Mouse (Mus musculus): ENCODE measurements around the gene Phyh. TPM values are rescaled to one million over a fixed set of nuclear protein-coding genes. Genes with fewer than 3 reads are reported as not detected.
"Not testable (repeated sequence)": the region's sequence is repeated elsewhere in the genome, so short reads cannot be mapped to it uniquely, and the experiment has no call there.

Gene Phyh
- polyA plus RNA-seq, 1 experiment from 2014 or later = 38.2 TPM

DNA sequence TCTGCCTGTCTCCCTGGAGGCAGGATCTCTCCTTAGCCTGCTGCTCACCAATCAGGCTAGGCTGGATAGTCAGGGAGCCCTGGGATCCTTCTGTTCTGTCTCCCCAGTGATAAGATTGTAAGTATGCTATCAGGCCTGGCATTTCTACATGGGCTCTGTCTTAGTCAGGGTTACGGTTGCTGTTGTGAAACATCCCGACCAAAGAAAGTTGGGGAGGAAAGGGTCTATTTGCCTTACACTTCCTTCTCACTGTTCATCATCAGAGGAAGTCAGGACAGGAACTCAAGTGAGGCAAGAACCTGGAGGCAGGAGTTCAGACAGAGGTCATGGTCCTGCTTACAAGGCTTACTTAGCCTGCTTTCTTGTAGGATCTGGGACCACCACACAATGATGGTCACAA, 10.4 kb downstream of the Phyh start:
- no peak overlapping the region for H3K27ac ChIP-seq (replicated peaks; ENCODE audit: low read depth, low read length)
- no peak overlapping the region for H3K4me2 ChIP-seq (ENCODE audit: low read depth, low read length)
- no peak overlapping the region for H3K4me3 ChIP-seq (ENCODE audit: low read depth, low read length)
- 88% methylated on average over 2 of the region's 2 CpGs for WGBS
- ATAC-seq (ENCODE audit: low read depth) (no peak), DNase-seq (ENCODE audit: low spot score) (no peak)
- H3K4me1 ChIP-seq (ENCODE audit: control insufficient read depth, insufficient read depth, low read length) = no peaks in the 10 kb centered on the region
- no peak overlapping the region for H3K9ac ChIP-seq (ENCODE audit: low read depth, low read length)
- H3K9me3 ChIP-seq (ENCODE audit: control insufficient read depth, low read length) = no peaks in the 10 kb centered on the region
- no peaks in the 10 kb centered on the region for H3K27me3 ChIP-seq (replicated peaks; ENCODE audit: control insufficient read depth, insufficient read depth, low read length)
- peaks cover 24% of the 10 kb centered on the region for H3K36me3 ChIP-seq (ENCODE audit: control insufficient read depth, insufficient read depth, low read length)

DNA sequence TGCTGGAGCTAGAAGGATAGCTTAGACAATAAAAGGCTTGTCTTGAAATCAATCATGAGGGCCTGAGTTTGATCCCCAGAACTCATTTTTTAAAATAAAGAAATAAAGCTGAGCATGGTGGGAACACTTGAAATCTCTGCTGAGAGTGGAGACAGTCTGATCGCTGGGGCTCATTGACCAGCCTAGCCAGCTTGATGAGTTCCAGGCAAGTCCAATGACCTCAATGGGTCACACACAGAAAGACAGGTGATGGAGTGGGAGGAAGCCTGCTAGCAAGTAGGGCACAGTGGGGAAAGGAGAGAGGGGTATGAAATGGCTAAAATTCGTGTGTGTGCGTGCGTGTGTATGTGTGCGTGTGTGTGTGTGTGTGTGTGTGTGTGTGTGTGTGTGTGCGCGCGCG, 15.7 kb downstream of the Phyh start:
- Histone ChIP-seq H3K36me3 (ENCODE audit: control insufficient read depth, insufficient read depth, low read length) (peaks cover 26% of the 10 kb centered on the region), H3K27me3 (replicated peaks; ENCODE audit: control insufficient read depth, insufficient read depth, low read length) (no peaks in the 10 kb centered on the region), H3K4me3 (ENCODE audit: low read depth, low read length) (no peak overlapping the region), H3K9me3 (ENCODE audit: control insufficient read depth, low read length) (no peaks in the 10 kb centered on the region), H3K4me1 (ENCODE audit: control insufficient read depth, insufficient read depth, low read length) (no peaks in the 10 kb centered on the region), H3K27ac (replicated peaks; ENCODE audit: low read depth, low read length) (no peak overlapping the region), H3K4me2 (ENCODE audit: low read depth, low read length) (no peak overlapping the region), H3K9ac (ENCODE audit: low read depth, low read length) (no peak overlapping the region)
- WGBS = 87% methylated on average over 9 of the region's 9 CpGs
- DNase-seq (ENCODE audit: low spot score) (no peak), ATAC-seq (ENCODE audit: low read depth) (no peak)

DNA sequence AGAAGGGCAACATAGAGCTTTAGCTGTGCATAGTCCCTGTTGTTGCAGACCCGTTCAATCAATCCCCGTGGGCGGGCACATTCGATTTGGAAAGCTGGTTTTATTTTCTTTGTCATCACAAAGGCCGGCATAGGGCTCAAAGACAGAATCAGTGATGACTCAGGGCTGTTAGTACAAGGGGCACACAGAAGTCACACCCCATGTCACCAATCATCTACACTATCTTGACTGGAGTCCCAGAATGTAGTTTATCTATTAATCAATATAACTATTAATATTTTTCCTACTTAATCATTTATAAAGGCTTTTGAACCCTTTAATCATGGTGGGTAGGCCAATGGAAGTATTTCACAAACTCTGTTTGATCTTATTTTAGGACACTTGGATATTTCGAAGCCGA, 19.1 kb downstream of the Phyh start:
- H3K36me3 ChIP-seq (ENCODE audit: control insufficient read depth, insufficient read depth, low read length) = peaks cover 21% of the 10 kb centered on the region
- WGBS = 92% methylated on average over 7 of the region's 7 CpGs
- H3K4me3 ChIP-seq (ENCODE audit: low read depth, low read length) = no peak overlapping the region
- H3K27me3 ChIP-seq (replicated peaks; ENCODE audit: control insufficient read depth, insufficient read depth, low read length) = no peaks in the 10 kb centered on the region
- H3K4me2 ChIP-seq (ENCODE audit: low read depth, low read length) = no peak overlapping the region
- DNase-seq (ENCODE audit: low spot score) = no peak
- H3K4me1 ChIP-seq (ENCODE audit: control insufficient read depth, insufficient read depth, low read length) = no peaks in the 10 kb centered on the region
- no peak overlapping the region for H3K27ac ChIP-seq (replicated peaks; ENCODE audit: low read depth, low read length)
- H3K9ac ChIP-seq (ENCODE audit: low read depth, low read length) = no peak overlapping the region
- no peak for ATAC-seq (ENCODE audit: low read depth)
- no peaks in the 10 kb centered on the region for H3K9me3 ChIP-seq (ENCODE audit: control insufficient read depth, low read length)

DNA sequence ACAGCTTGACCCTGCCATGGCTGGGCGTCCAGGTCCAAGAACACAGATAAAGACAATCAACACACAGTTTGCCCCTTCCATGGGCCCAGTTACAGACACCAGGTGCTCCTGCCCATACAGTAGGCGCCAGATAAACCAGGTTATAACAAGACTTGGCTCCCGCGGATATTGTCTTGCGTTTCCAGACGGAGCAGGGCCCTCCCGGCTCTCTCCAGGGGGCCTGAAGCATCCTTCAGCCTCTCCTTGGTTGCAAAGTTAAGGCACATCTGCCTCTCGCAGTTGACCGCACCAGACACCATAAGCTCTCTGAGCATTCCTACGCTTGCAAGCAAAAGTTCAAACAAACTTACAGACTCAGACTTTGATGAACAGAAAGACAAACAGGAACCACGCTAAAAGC, 22.0 kb downstream of the Phyh start:
- Histone ChIP-seq H3K9ac (ENCODE audit: low read depth, low read length) (no peak overlapping the region), H3K4me2 (ENCODE audit: low read depth, low read length) (no peak overlapping the region), H3K27ac (replicated peaks; ENCODE audit: low read depth, low read length) (no peak overlapping the region), H3K36me3 (ENCODE audit: control insufficient read depth, insufficient read depth, low read length) (peaks cover 21% of the 10 kb centered on the region), H3K4me1 (ENCODE audit: control insufficient read depth, insufficient read depth, low read length) (no peaks in the 10 kb centered on the region), H3K27me3 (replicated peaks; ENCODE audit: control insufficient read depth, insufficient read depth, low read length) (no peaks in the 10 kb centered on the region), H3K4me3 (ENCODE audit: low read depth, low read length) (no peak overlapping the region), H3K9me3 (ENCODE audit: control insufficient read depth, low read length) (peaks cover 10% of the 10 kb centered on the region)
- WGBS = 90% methylated on average over 11 of the region's 11 CpGs
- ATAC-seq (ENCODE audit: low read depth) (no peak), DNase-seq (ENCODE audit: low spot score) (no peak)

DNA sequence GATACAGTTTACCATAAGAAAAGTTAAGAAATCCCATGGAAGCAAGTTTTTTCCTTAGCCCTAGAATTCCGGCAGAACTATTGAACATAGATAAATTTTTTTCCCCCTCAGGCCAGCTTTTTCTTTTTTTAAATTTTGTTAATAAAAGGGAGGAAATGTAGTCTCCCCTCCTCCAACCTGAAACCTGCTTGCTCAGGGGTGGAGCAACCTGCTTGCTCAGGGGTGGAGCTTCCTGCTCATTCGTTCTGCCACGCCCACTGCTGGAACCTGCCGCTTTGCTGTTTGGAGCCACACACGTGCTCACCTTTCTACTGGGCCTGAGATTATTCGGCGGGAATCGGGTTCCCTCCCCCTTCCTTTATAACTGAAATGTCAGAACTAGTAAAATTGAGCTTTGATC, 30.9 kb downstream of the Phyh start:
- H3K4me2 ChIP-seq (ENCODE audit: low read depth, low read length); H3K4me1 ChIP-seq (ENCODE audit: control insufficient read depth, insufficient read depth, low read length); ATAC-seq (ENCODE audit: low read depth); H3K4me3 ChIP-seq (ENCODE audit: low read depth, low read length); H3K27ac ChIP-seq (replicated peaks; ENCODE audit: low read depth, low read length); H3K9ac ChIP-seq (ENCODE audit: low read depth, low read length); DNase-seq (ENCODE audit: low spot score); H3K9me3 ChIP-seq (ENCODE audit: control insufficient read depth, low read length); H3K36me3 ChIP-seq (ENCODE audit: control insufficient read depth, insufficient read depth, low read length); H3K27me3 ChIP-seq (replicated peaks; ENCODE audit: control insufficient read depth, insufficient read depth, low read length): not testable (repeated sequence)
- 83% methylated on average over 6 of the region's 8 CpGs for WGBS

DNA sequence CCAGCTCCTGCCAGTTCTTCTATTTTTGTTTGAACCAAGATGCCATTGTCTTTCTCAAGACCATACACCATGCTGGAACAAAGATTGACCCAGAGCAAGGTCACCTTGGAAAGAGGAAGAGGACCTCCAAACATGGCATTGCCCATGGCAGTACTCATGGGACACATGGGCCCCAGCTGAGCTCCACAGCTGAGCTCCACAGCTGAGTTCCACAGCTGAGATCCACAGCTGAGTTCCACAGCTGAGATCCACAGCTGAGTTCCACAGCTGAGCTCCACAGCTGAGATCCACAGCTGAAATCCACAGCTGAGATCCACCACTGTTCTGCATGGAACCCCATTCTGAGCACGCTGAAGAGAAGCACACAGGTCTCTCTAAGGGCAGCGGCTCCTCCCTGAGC, 32.2 kb downstream of the Phyh start:
- no peak overlapping the region for H3K9ac ChIP-seq (ENCODE audit: low read depth, low read length)
- H3K27me3 ChIP-seq (replicated peaks; ENCODE audit: control insufficient read depth, insufficient read depth, low read length) = no peaks in the 10 kb centered on the region
- H3K4me3 ChIP-seq (ENCODE audit: low read depth, low read length) = no peak overlapping the region
- ATAC-seq (ENCODE audit: low read depth) (no peak), DNase-seq (ENCODE audit: low spot score) (no peak)
- no peak overlapping the region for H3K4me2 ChIP-seq (ENCODE audit: low read depth, low read length)
- no peak overlapping the region for H3K27ac ChIP-seq (replicated peaks; ENCODE audit: low read depth, low read length)
- H3K9me3 ChIP-seq (ENCODE audit: control insufficient read depth, low read length) = no peaks in the 10 kb centered on the region
- 91% methylated on average over 2 of the region's 2 CpGs for WGBS
- no peaks in the 10 kb centered on the region for H3K36me3 ChIP-seq (ENCODE audit: control insufficient read depth, insufficient read depth, low read length)
- no peaks in the 10 kb centered on the region for H3K4me1 ChIP-seq (ENCODE audit: control insufficient read depth, insufficient read depth, low read length)

DNA sequence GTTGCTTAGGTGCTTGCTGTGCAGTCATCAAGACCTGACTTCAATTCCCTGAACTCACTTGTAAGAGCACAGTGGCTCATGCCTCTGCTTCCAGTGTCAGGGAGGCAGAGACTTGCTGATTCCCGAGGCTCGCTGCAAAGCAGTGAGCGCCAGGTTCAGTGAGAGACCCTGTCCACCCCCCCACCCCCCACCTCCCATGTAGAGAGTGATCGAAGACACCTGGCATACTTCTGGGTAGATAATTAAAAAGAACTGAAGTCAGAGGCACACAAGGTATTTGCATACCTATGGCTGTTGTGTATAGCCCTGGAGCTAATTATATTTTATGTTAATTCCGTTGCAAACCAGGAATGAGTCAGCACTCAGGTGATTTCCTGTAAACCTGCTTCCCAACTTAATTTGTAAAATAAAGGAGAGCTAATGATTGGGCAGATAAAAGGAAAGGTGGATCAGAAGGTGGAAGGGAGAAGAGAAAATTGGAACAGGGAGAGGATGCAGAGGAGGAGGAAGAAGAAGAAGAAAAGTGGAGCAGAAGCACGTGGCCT, 35.5 kb downstream of the Phyh start:
- Histone ChIP-seq H3K4me1 (ENCODE audit: control insufficient read depth, insufficient read depth, low read length) (no peaks in the 10 kb centered on the region), H3K27me3 (replicated peaks; ENCODE audit: control insufficient read depth, insufficient read depth, low read length) (no peaks in the 10 kb centered on the region), H3K36me3 (ENCODE audit: control insufficient read depth, insufficient read depth, low read length) (no peaks in the 10 kb centered on the region), H3K9ac (ENCODE audit: low read depth, low read length) (no peak overlapping the region), H3K4me3 (ENCODE audit: low read depth, low read length) (no peak overlapping the region), H3K27ac (replicated peaks; ENCODE audit: low read depth, low read length) (no peak overlapping the region), H3K9me3 (ENCODE audit: control insufficient read depth, low read length) (no peaks in the 10 kb centered on the region), H3K4me2 (ENCODE audit: low read depth, low read length) (no peak overlapping the region)
- DNase-seq (ENCODE audit: low spot score) = no peak
- ATAC-seq (ENCODE audit: low read depth) = no peak
- 83% methylated on average over 6 of the region's 6 CpGs for WGBS

DNA sequence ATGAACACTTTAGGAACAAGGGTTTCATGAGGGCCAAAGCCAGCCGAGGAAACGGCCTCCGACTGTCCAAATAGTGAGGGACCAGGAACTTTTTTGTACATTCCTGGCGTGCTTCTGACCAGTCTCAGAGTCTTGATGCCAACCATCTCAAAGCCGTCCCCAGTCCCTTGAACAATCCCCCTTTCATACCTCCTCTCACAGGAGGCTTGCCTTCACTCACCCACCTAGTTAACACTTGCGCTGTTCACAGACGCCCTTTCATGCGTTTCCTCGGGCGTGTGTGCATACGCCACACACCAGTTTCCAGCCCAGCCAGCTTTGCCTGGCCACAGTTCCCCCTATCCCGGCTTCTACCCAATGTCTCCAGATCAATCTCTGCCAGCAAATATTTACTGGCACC, 39.2 kb downstream of the Phyh start:
- Histone ChIP-seq H3K36me3 (ENCODE audit: control insufficient read depth, insufficient read depth, low read length) (no peaks in the 10 kb centered on the region), H3K4me1 (ENCODE audit: control insufficient read depth, insufficient read depth, low read length) (no peaks in the 10 kb centered on the region), H3K27ac (replicated peaks; ENCODE audit: low read depth, low read length) (peak overlapping the region; percentile 67; the same call in 1 of the 2 replicates), H3K9me3 (ENCODE audit: control insufficient read depth, low read length) (no peaks in the 10 kb centered on the region), H3K4me2 (ENCODE audit: low read depth, low read length) (no peak overlapping the region), H3K9ac (ENCODE audit: low read depth, low read length) (no peak overlapping the region), H3K4me3 (ENCODE audit: low read depth, low read length) (no peak overlapping the region), H3K27me3 (replicated peaks; ENCODE audit: control insufficient read depth, insufficient read depth, low read length) (no peaks in the 10 kb centered on the region)
- ATAC-seq (ENCODE audit: low read depth) (no peak), DNase-seq (ENCODE audit: low spot score) (no peak)
- 86% methylated on average over 12 of the region's 12 CpGs for WGBS

DNA sequence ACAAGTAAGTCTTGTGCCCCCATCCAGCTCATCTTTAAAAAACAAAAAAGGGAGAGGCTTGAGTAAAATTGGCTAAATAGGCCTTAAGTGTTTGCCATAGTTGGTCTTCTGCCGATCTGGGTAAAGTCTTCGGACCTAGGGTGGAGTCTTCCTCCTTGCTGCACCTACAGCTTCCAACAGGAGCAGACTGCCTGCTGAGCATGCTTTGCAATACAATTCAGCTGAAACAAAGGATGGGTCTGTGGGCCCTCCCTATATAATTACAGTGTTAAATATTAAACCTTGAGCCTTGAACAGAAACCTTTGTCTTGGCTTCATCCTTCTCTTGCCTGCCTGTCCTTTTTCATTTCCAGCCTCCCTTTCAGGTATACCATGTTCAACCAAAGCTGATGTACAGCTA, 49.0 kb downstream of the Phyh start:
- H3K4me1 ChIP-seq (ENCODE audit: control insufficient read depth, insufficient read depth, low read length) = no peaks in the 10 kb centered on the region
- no peaks in the 10 kb centered on the region for H3K27me3 ChIP-seq (replicated peaks; ENCODE audit: control insufficient read depth, insufficient read depth, low read length)
- no peak overlapping the region for H3K4me2 ChIP-seq (ENCODE audit: low read depth, low read length)
- no peak overlapping the region for H3K9ac ChIP-seq (ENCODE audit: low read depth, low read length)
- DNase-seq (ENCODE audit: low spot score) = no peak
- no peak overlapping the region for H3K4me3 ChIP-seq (ENCODE audit: low read depth, low read length)
- no peaks in the 10 kb centered on the region for H3K9me3 ChIP-seq (ENCODE audit: control insufficient read depth, low read length)
- no peak for ATAC-seq (ENCODE audit: low read depth)
- no peak overlapping the region for H3K27ac ChIP-seq (replicated peaks; ENCODE audit: low read depth, low read length)
- WGBS = 92% methylated on average over 2 of the region's 2 CpGs
- H3K36me3 ChIP-seq (ENCODE audit: control insufficient read depth, insufficient read depth, low read length) = no peaks in the 10 kb centered on the region

All from embryonic facial prominence, embryonic 14.5 days (tissue).